Mouse (Mus musculus) G1E (cell line): ENCODE measurements around the gene Gfra1. TPM values are rescaled to one million over a fixed set of nuclear protein-coding genes. Genes with fewer than 3 reads are reported as not detected.

Experiments used
- ATAC-seq: 2 replicates; pipeline ENCODE4 v1.8.0; 2016; ENCODE audit warnings: mild to moderate bottlenecking; ENCODE audit not compliant: insufficient number of reproducible peaks, poor library complexity, low FRiP score, severe bottlenecking; ENCODE audit errors: extremely low read depth
- DNase-seq: peaks from one replicate; pipeline ENCODE4 v3.0.0; 2012; ENCODE audit warnings: low spot score
- H3K27me3 ChIP-seq: 2 replicates; pipeline ENCODE4 v1.6.1; 2012; ENCODE audit warnings: mild to moderate bottlenecking, low read length, inconsistent platforms; ENCODE audit not compliant: insufficient read depth
- H3K36me3 ChIP-seq: replicated peaks from 2 replicates; pipeline ENCODE3; 2012; ENCODE audit warnings: mild to moderate bottlenecking, inconsistent platforms
- H3K4me1 ChIP-seq: 2 replicates; pipeline ENCODE4 v1.6.1; 2012; ENCODE audit warnings: low read depth, low read length, inconsistent platforms, mixed read lengths; ENCODE audit not compliant: insufficient read depth
- H3K4me3 ChIP-seq: 2 replicates; pipeline ENCODE4 v1.5.1; 2012; ENCODE audit warnings: low read depth, mild to moderate bottlenecking, inconsistent platforms, low read length, moderate library complexity, mixed read lengths
- H3K9me3 ChIP-seq: replicated peaks from 2 replicates; pipeline ENCODE4 v1.6.1; 2012; ENCODE audit warnings: inconsistent platforms
- CTCF ChIP-seq: IDR thresholded peaks from 2 replicates; pipeline ENCODE4 v1.5.1; 2012; ENCODE audit warnings: low read depth, low read length, inconsistent platforms, mixed read lengths
- GATA1 ChIP-seq: IDR thresholded peaks from 2 replicates; pipeline ENCODE4 v1.6.1; 2012; ENCODE audit warnings: borderline replicate concordance, low read length, inconsistent platforms, mixed read lengths
- GATA2 ChIP-seq: IDR thresholded peaks from 2 replicates; pipeline ENCODE4 v1.6.1; 2012; ENCODE audit warnings: low read depth, low read length, inconsistent platforms, borderline replicate concordance
- POLR2AphosphoS5 ChIP-seq: IDR thresholded peaks from 2 replicates; pipeline ENCODE4 v1.6.1; 2012; ENCODE audit warnings: low read depth, low read length, inconsistent platforms; ENCODE audit not compliant: insufficient replicate concordance
- TAL1 ChIP-seq: conservative IDR thresholded peaks from 2 replicates; pipeline ENCODE4 v1.6.1; 2012; ENCODE audit warnings: low read depth, low read length, inconsistent platforms, mixed read lengths
- polyA plus RNA-seq: library from polyadenylated mRNA; stranded (reverse); fragments of >175 nt; gene quantifications from 2 replicates; pipeline ENCODE4 v1.2.3, GENCODE M21; 2012
- total RNA-seq, 2 experiments: library from RNA; stranded (forward) in 1 of 2; stranded (reverse) in 1 of 2; fragments of 200-1000 nt in 1 of 2; fragments of >200 nt in 1 of 2; fragmentation: Nextera tagmentation in 1 of 2; gene quantifications; 2 replicates each; pipeline ENCODE4 v1.2.3; 2014 to 2017

Gfra1 gene
- total and polyA plus RNA-seq, 3 experiments: 0.16 TPM; not detected in 2

GRCm38 (mm10) chr19:58455061-58455495 lies 631 bp downstream of the Gfra1 start:
- no peak for DNase-seq
- no peak for ATAC-seq
- Histone ChIP-seq H3K36me3 (no peaks in the 10 kb centered on the region), H3K27me3 (no peaks in the 10 kb centered on the region; the same call in 1 of the 2 replicates), H3K4me3 (no peak overlapping the region; the same call in 1 of the 2 replicates), H3K4me1 (no peaks in the 10 kb centered on the region), H3K9me3 (peaks cover 48% of the 10 kb centered on the region)
- no peak for TF ChIP-seq TAL1
- no peak for TF ChIP-seq POLR2AphosphoS5
- TF ChIP-seq GATA2: no peak
- no peak for TF ChIP-seq GATA1
- TF ChIP-seq CTCF: no peak

GRCm38 (mm10) chr19:58454261-58455060 lies 1.2 kb downstream of the Gfra1 start:
- H3K36me3 ChIP-seq: no peaks in the 10 kb centered on the region
- no peaks in the 10 kb centered on the region; the same call in 1 of the 2 replicates for H3K27me3 ChIP-seq
- no peaks in the 10 kb centered on the region for H3K4me1 ChIP-seq
- H3K4me3 ChIP-seq: no peak overlapping the region; the same call in 1 of the 2 replicates
- ATAC-seq: no peak
- no peak for DNase-seq
- H3K9me3 ChIP-seq: peaks cover 49% of the 10 kb centered on the region
- no peak for TF ChIP-seq TAL1

- no peak for ATAC-seq
- Histone ChIP-seq H3K9me3 (peaks cover 50% of the 10 kb centered on the region), H3K27me3 (no peaks in the 10 kb centered on the region; the same call in 1 of the 2 replicates), H3K4me1 (no peaks in the 10 kb centered on the region), H3K36me3 (no peaks in the 10 kb centered on the region), H3K4me3 (no peak overlapping the region)
- no peak for DNase-seq
- TF ChIP-seq GATA2 (no peak), POLR2AphosphoS5 (no peak), TAL1 (no peak), GATA1 (no peak), CTCF (no peak)
Measured at GRCm38 (mm10) chr19:58453581-58453980, 2.1 kb downstream of the Gfra1 start.

- no peak for DNase-seq
- no peak for ATAC-seq
- H3K27me3 ChIP-seq: no peaks in the 10 kb centered on the region; the same call in 1 of the 2 replicates
Measured at GRCm38 (mm10) chr19:58452941-58453551, 2.7 kb downstream of the Gfra1 start.

GRCm38 (mm10) chr19:58452178-58452819 lies 3.4 kb downstream of the Gfra1 start:
- H3K9me3 ChIP-seq: peaks cover 47% of the 10 kb centered on the region
- no peak for ATAC-seq
- TF ChIP-seq GATA1 (no peak), GATA2 (no peak), POLR2AphosphoS5 (no peak), CTCF (no peak), TAL1 (no peak)
- no peaks in the 10 kb centered on the region for H3K36me3 ChIP-seq
- no peak overlapping the region for H3K4me3 ChIP-seq
- no peaks in the 10 kb centered on the region for H3K4me1 ChIP-seq
- DNase-seq: no peak
- no peaks in the 10 kb centered on the region; the same call in 1 of the 2 replicates for H3K27me3 ChIP-seq

More at GRCm38 (mm10) chr19:58452941-58453551, 2.7 kb downstream of the Gfra1 start:
- no peak overlapping the region for H3K4me3 ChIP-seq
- no peaks in the 10 kb centered on the region for H3K4me1 ChIP-seq
- H3K36me3 ChIP-seq: no peaks in the 10 kb centered on the region
- no peak for TF ChIP-seq GATA2
- no peak for TF ChIP-seq TAL1
- no peak for TF ChIP-seq CTCF
- no peak for TF ChIP-seq POLR2AphosphoS5
- no peak for TF ChIP-seq GATA1
- peaks cover 49% of the 10 kb centered on the region for H3K9me3 ChIP-seq

- Histone ChIP-seq H3K27me3 (no peaks in the 10 kb centered on the region; the same call in 1 of the 2 replicates), H3K4me3 (no peak overlapping the region), H3K36me3 (no peaks in the 10 kb centered on the region), H3K9me3 (peaks cover 47% of the 10 kb centered on the region), H3K4me1 (no peaks in the 10 kb centered on the region)
- ATAC-seq (no peak), DNase-seq (no peak)
- TF ChIP-seq CTCF: no peak
- TF ChIP-seq GATA2: no peak
- TF ChIP-seq GATA1: no peak
- TF ChIP-seq POLR2AphosphoS5: no peak
- TF ChIP-seq TAL1: no peak
Measured at GRCm38 (mm10) chr19:58451323-58451722, 4.4 kb downstream of the Gfra1 start.
